Mouse (Mus musculus) ES-Bruce4 (cell line): ENCODE data around the gene Krt23. TPM values are rescaled to one million over a fixed set of nuclear protein-coding genes. Genes with fewer than 3 reads are reported as not detected.

Source experiments
- H3K27ac ChIP-seq: 2 replicates; pipeline ENCODE4 v1.5.1; 2012; ENCODE audit warnings: low read length, inconsistent platforms; ENCODE audit not compliant: insufficient read depth
- H3K27me3 ChIP-seq: 2 replicates; pipeline ENCODE4 v1.6.1; 2012; ENCODE audit warnings: mild to moderate bottlenecking, low read length, inconsistent platforms; ENCODE audit not compliant: control insufficient read depth, poor library complexity, insufficient read depth, severe bottlenecking
- H3K36me3 ChIP-seq: 2 replicates; pipeline ENCODE4 v1.6.1; 2012; ENCODE audit warnings: inconsistent platforms, mild to moderate bottlenecking, low read length, moderate library complexity; ENCODE audit not compliant: control insufficient read depth, poor library complexity, insufficient read depth, severe bottlenecking
- H3K4me1 ChIP-seq: one replicate; pipeline ENCODE4 v1.8.1; 2011; ENCODE audit warnings: low read length; ENCODE audit not compliant: control insufficient read depth, insufficient read depth
- H3K4me3 ChIP-seq: 2 replicates; pipeline ENCODE4 v1.5.1; 2011; ENCODE audit warnings: low read depth, mild to moderate bottlenecking, low read length
- H3K9ac ChIP-seq: 2 replicates; pipeline ENCODE4 v1.6.1; 2012; ENCODE audit warnings: low read depth, mild to moderate bottlenecking, inconsistent platforms; ENCODE audit not compliant: poor library complexity, severe bottlenecking
- H3K9me3 ChIP-seq: replicated peaks from 2 replicates; pipeline ENCODE4 v1.6.1; 2012; ENCODE audit warnings: mild to moderate bottlenecking, low read length, inconsistent platforms; ENCODE audit not compliant: control insufficient read depth, poor library complexity, insufficient read depth, severe bottlenecking
- CTCF ChIP-seq: IDR thresholded peaks from one replicate; pipeline ENCODE4 v1.8.1; 2011; ENCODE audit warnings: low read depth, low read length
- EP300 ChIP-seq: IDR thresholded peaks from 2 replicates; pipeline ENCODE4 v1.6.1; 2011; ENCODE audit warnings: low read depth, low read length; ENCODE audit not compliant: insufficient read depth
- POLR2A ChIP-seq: IDR thresholded peaks from one replicate; pipeline ENCODE4 v1.8.1; 2011; ENCODE audit warnings: low read length; ENCODE audit not compliant: insufficient read depth
- polyA plus RNA-seq: library from polyadenylated mRNA; stranded (reverse); fragments of >200 nt; gene quantifications from 2 replicates; pipeline ENCODE4 v1.2.4, GENCODE M21; 2011; ENCODE audit warnings: low read depth; ENCODE audit not compliant: missing spikeins, insufficient read depth, insufficient read length

Gene Krt23
- polyA plus RNA-seq, 1 experiment: not detected

DNA sequence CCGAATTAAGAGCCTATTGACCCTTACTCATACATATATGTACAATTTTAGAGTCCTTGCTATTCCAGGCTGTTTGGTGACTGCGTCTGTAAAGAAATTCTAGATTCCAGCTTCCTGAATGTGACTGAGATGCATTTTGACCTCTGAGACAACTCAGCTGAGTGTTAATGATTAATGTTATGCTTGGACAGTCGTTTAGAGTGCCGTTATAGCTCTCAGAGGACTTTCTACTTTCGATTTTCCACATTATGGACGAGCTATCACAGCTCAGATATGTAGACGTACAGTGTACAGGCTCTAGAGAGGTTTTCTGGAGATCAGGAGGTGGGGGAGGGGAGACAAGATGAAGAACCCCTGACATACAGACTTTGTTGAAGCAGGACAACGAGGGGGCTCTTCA lies 51.7 kb downstream of the Krt23 start:
- Histone ChIP-seq H3K9ac (no peak overlapping the region), H3K4me1 (no peaks in the 10 kb centered on the region), H3K4me3 (no peak overlapping the region), H3K36me3 (no peaks in the 10 kb centered on the region), H3K27me3 (no peaks in the 10 kb centered on the region), H3K27ac (no peak overlapping the region), H3K9me3 (no peaks in the 10 kb centered on the region)
- TF ChIP-seq CTCF (no peak), POLR2A (no peak), EP300 (no peak)

DNA sequence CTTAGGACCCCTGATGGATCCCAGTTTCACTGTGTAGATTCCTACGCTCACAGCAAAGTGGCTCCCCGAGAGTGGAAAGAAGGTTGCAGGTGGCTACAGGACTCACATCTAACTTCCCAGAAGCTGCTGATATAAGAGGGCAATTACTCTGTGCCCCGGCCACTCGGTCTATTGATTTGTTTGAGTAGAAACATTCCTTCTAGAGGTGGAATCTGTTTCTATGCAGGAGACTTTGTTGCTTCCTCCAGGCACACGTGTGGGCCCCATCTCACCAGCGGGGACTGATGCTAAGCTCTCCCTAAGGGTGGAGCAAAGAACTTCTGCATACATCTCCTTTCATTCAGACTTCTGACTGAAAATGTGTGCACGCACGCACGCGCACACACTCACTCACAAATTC lies 53.5 kb downstream of the Krt23 start:
- H3K36me3 ChIP-seq: no peaks in the 10 kb centered on the region
- H3K27ac ChIP-seq: no peak overlapping the region
- H3K27me3 ChIP-seq: no peaks in the 10 kb centered on the region
- H3K4me1 ChIP-seq: no peaks in the 10 kb centered on the region
- no peaks in the 10 kb centered on the region for H3K9me3 ChIP-seq
- no peak for TF ChIP-seq EP300
- TF ChIP-seq POLR2A: no peak
- no peak for TF ChIP-seq CTCF
- no peak overlapping the region for H3K9ac ChIP-seq
- H3K4me3 ChIP-seq: no peak overlapping the region

DNA sequence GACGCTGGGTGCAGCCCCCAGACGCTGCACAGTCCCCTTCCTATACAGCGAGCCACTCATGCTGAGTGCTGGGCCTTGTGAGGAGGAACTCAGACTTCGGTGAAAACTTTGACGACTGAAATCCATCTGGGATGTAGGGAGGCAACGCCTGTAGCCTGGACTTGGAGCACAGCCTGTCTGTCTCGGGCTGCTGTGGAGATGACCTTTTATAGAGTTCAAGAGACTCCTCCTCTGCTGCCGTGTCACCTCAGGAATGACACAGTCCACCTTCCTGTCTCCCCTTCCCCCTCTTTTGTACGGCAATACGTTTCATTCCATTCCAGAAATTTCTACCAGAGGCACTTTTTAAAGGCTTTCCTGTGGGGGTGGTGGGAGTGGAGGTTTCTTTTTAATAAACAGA lies 55.0 kb downstream of the Krt23 start, which contains the start of gene Krt20:
TSS of gene Krt20 (minus strand) at position 179 of the 400 bp plus-strand sequence.
- TF ChIP-seq EP300: no peak
- TF ChIP-seq CTCF: no peak
- no peak for TF ChIP-seq POLR2A
- Histone ChIP-seq H3K9ac (no peak within 1 kb of the TSS), H3K9me3 (no peaks in the 10 kb centered on the region), H3K36me3 (no peaks in the 10 kb centered on the region), H3K4me1 (no peaks in the 10 kb centered on the region), H3K27ac (no peak within 1 kb of the TSS), H3K27me3 (no peaks in the 10 kb centered on the region), H3K4me3 (no peak within 1 kb of the TSS)

DNA sequence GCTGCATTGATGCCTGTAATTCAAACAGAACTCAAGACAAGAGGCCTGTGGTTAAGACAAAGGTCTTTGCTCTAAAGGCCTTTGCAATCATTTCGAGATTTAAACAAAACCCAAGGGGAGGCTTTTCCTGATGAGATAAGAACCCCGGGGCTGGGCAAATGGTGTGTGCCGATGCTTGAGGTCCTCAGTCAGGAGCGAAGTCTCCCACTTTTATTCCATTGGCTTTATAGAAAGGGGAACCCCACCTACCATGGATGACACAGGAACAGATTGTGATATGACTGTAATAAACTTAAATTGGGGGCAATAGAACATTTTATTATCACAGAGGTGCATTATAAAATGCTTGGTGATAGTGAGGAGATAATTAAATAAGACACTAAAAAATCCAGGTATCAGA lies 56.3 kb downstream of the Krt23 start:
- Histone ChIP-seq H3K9me3 (no peaks in the 10 kb centered on the region), H3K27ac (no peak overlapping the region), H3K27me3 (no peaks in the 10 kb centered on the region), H3K4me3 (no peak overlapping the region), H3K36me3 (no peaks in the 10 kb centered on the region), H3K4me1 (no peaks in the 10 kb centered on the region), H3K9ac (no peak overlapping the region)
- TF ChIP-seq EP300: no peak
- no peak for TF ChIP-seq CTCF

DNA sequence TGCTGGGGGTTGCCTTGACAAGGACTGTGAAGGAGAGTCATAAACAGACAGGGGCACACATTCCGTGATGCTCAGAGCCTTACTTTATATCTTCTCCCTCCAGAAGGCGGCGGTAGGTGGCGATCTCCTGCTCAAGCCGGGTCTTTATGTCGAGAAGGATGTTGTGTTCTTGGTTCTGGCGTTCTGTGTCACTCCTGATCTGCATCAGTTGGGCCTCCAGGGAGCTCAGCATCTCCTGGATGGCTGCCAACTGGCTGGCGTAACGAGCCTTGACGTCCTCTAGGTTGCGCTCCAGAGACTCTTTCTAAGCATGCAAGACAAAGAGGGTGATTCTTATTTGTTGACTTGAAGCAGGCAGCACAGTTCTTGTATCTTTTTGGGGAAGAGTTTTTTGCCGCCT lies 62.3 kb downstream of the Krt23 start:
- Histone ChIP-seq H3K27me3 (no peaks in the 10 kb centered on the region), H3K9ac (no peak overlapping the region), H3K4me3 (no peak overlapping the region), H3K36me3 (no peaks in the 10 kb centered on the region), H3K9me3 (no peaks in the 10 kb centered on the region), H3K27ac (no peak overlapping the region), H3K4me1 (no peaks in the 10 kb centered on the region)
- TF ChIP-seq CTCF (no peak), EP300 (no peak), POLR2A (no peak)

Other genes with a start within 250 kb of the Krt23 start
- 0.19 TPM in 1 of 2 replicates, not detected in the other for gene Krt222, start 249.1 kb downstream of the Krt23 start, polyA plus RNA-seq
- gene Krt24, start 207.9 kb downstream of the Krt23 start, polyA plus RNA-seq: not detected in 2 replicates
- gene Krt25, start 170.2 kb downstream of the Krt23 start, polyA plus RNA-seq: not detected in 2 replicates
- not detected in 2 replicates for gene Krt26, start 155.2 kb downstream of the Krt23 start, polyA plus RNA-seq
- gene Krt27, start 142.0 kb downstream of the Krt23 start, polyA plus RNA-seq: not detected in 2 replicates
- gene Krt28, start 118.2 kb downstream of the Krt23 start, polyA plus RNA-seq: not detected in 2 replicates
- gene Krt10, start 103.8 kb downstream of the Krt23 start, polyA plus RNA-seq: 4.1 and 7.1 TPM in 2 replicates
- not detected in 2 replicates for gene Krt12, start 70.9 kb downstream of the Krt23 start, polyA plus RNA-seq
- 1.7 and 2.2 TPM in 2 replicates for gene Krt20, start 55.0 kb downstream of the Krt23 start, polyA plus RNA-seq
- not detected in 2 replicates for gene Krt39, start 28.2 kb upstream of the Krt23 start, polyA plus RNA-seq
- gene Krt40, start 50.0 kb upstream of the Krt23 start, polyA plus RNA-seq: not detected in 2 replicates
- not detected in 2 replicates for gene Krtap3-3, start 57.7 kb upstream of the Krt23 start, polyA plus RNA-seq
- gene Krtap3-2, start 63.7 kb upstream of the Krt23 start, polyA plus RNA-seq: not detected in 2 replicates
- gene Gm11939, start 66.3 kb upstream of the Krt23 start, polyA plus RNA-seq: not detected in 2 replicates
- gene Krtap3-1, start 73.5 kb upstream of the Krt23 start, polyA plus RNA-seq: not detected in 2 replicates
- not detected in 2 replicates for gene Krtap1-5, start 87.9 kb upstream of the Krt23 start, polyA plus RNA-seq
- gene Krtap1-4, start 90.5 kb upstream of the Krt23 start, polyA plus RNA-seq: not detected in 2 replicates
- not detected in 2 replicates for gene Krtap1-3, start 98.2 kb upstream of the Krt23 start, polyA plus RNA-seq
- not detected in 2 replicates for gene Krtap9-3, start 105.0 kb upstream of the Krt23 start, polyA plus RNA-seq
- gene Gm11938, start 110.2 kb upstream of the Krt23 start, polyA plus RNA-seq: not detected in 2 replicates
- not detected in 2 replicates for gene Gm11937, start 117.1 kb upstream of the Krt23 start, polyA plus RNA-seq
- not detected in 2 replicates for gene Krtap2-4, start 121.7 kb upstream of the Krt23 start, polyA plus RNA-seq
- gene Gm11562, start 127.3 kb upstream of the Krt23 start, polyA plus RNA-seq: not detected in 2 replicates
- not detected in 2 replicates for gene Krtap4-1, start 135.1 kb upstream of the Krt23 start, polyA plus RNA-seq
- gene Krtap4-2, start 141.9 kb upstream of the Krt23 start, polyA plus RNA-seq: not detected in 2 replicates
- gene Krtap4-7, start 151.0 kb upstream of the Krt23 start, polyA plus RNA-seq: not detected in 2 replicates
- not detected in 2 replicates for gene Gm11555, start 157.1 kb upstream of the Krt23 start, polyA plus RNA-seq
- not detected in 2 replicates for gene Gm11563, start 165.8 kb upstream of the Krt23 start, polyA plus RNA-seq
- not detected in 2 replicates for gene Krtap4-6, start 172.8 kb upstream of the Krt23 start, polyA plus RNA-seq
- not detected in 2 replicates for gene Gm14190, start 197.6 kb upstream of the Krt23 start, polyA plus RNA-seq
- not detected in 2 replicates for gene Gm14180, start 241.2 kb upstream of the Krt23 start, polyA plus RNA-seq